Mouse (Mus musculus) effector memory CD4-positive, alpha-beta T cell, adult 7 months (primary cell): Measurements from ENCODE around the gene Rcan3. TPM values are rescaled to one million over a fixed set of nuclear protein-coding genes. Genes with fewer than 3 reads are reported as not detected.

Source experiments
- polyA plus RNA-seq: library from polyadenylated mRNA; unstranded; fragments of 100-300 nt; shearing (Covaris generic); gene quantifications from one replicate; pipeline ENCODE4 v1.2.1, GENCODE M21; 2017

Rcan3 gene
- 14.1 TPM for polyA plus RNA-seq

GRCm38 (mm10) chr4:135433443-135434394, at the start of gene Rcan3:
Gene Rcan3 (minus strand): TSS chr4:135433853.

GRCm38 (mm10) chr4:135397991-135398390, 35.7 kb downstream of the Rcan3 start, which contains the start of gene Ncmap:
Gene Ncmap (minus strand): TSS chr4:135398227.

Other genes with a start within 250 kb of the Rcan3 start
- gene Clic4, start 161.0 kb downstream of the Rcan3 start, polyA plus RNA-seq, result 69.0 TPM
- 219 TPM for gene Srrm1, start 80.5 kb downstream of the Rcan3 start, polyA plus RNA-seq
- gene Ncmap, start 35.6 kb downstream of the Rcan3 start, polyA plus RNA-seq, result 0.69 TPM
- gene Stpg1, start 60.9 kb upstream of the Rcan3 start, polyA plus RNA-seq, result 0.26 TPM
- gene Nipal3, start 61.2 kb upstream of the Rcan3 start, polyA plus RNA-seq, result 26.8 TPM
- gene Grhl3, start 139.8 kb upstream of the Rcan3 start, polyA plus RNA-seq, result not detected